Mouse (Mus musculus) G1E (cell line): Measurements from ENCODE around the gene Plcb4. TPM values are rescaled to one million over a fixed set of nuclear protein-coding genes. Genes with fewer than 3 reads are reported as not detected.

ENCODE experiments used
- ATAC-seq: 2 replicates; pipeline ENCODE4 v1.8.0; 2016; ENCODE audit warnings: mild to moderate bottlenecking; ENCODE audit not compliant: insufficient number of reproducible peaks, poor library complexity, low FRiP score, severe bottlenecking; ENCODE audit errors: extremely low read depth
- DNase-seq: peaks from one replicate; pipeline ENCODE4 v3.0.0; 2012; ENCODE audit warnings: low spot score
- H3K27me3 ChIP-seq: 2 replicates; pipeline ENCODE4 v1.6.1; 2012; ENCODE audit warnings: mild to moderate bottlenecking, low read length, inconsistent platforms; ENCODE audit not compliant: insufficient read depth
- H3K36me3 ChIP-seq: replicated peaks from 2 replicates; pipeline ENCODE3; 2012; ENCODE audit warnings: mild to moderate bottlenecking, inconsistent platforms
- H3K4me1 ChIP-seq: 2 replicates; pipeline ENCODE4 v1.6.1; 2012; ENCODE audit warnings: low read depth, low read length, inconsistent platforms, mixed read lengths; ENCODE audit not compliant: insufficient read depth
- H3K4me3 ChIP-seq: 2 replicates; pipeline ENCODE4 v1.5.1; 2012; ENCODE audit warnings: low read depth, mild to moderate bottlenecking, inconsistent platforms, low read length, moderate library complexity, mixed read lengths
- H3K9me3 ChIP-seq: replicated peaks from 2 replicates; pipeline ENCODE4 v1.6.1; 2012; ENCODE audit warnings: inconsistent platforms
- CTCF ChIP-seq: IDR thresholded peaks from 2 replicates; pipeline ENCODE4 v1.5.1; 2012; ENCODE audit warnings: low read depth, low read length, inconsistent platforms, mixed read lengths
- GATA1 ChIP-seq: IDR thresholded peaks from 2 replicates; pipeline ENCODE4 v1.6.1; 2012; ENCODE audit warnings: borderline replicate concordance, low read length, inconsistent platforms, mixed read lengths
- GATA2 ChIP-seq: IDR thresholded peaks from 2 replicates; pipeline ENCODE4 v1.6.1; 2012; ENCODE audit warnings: low read depth, low read length, inconsistent platforms, borderline replicate concordance
- POLR2AphosphoS5 ChIP-seq: IDR thresholded peaks from 2 replicates; pipeline ENCODE4 v1.6.1; 2012; ENCODE audit warnings: low read depth, low read length, inconsistent platforms; ENCODE audit not compliant: insufficient replicate concordance
- TAL1 ChIP-seq: conservative IDR thresholded peaks from 2 replicates; pipeline ENCODE4 v1.6.1; 2012; ENCODE audit warnings: low read depth, low read length, inconsistent platforms, mixed read lengths
- polyA plus RNA-seq: library from polyadenylated mRNA; stranded (reverse); fragments of >175 nt; gene quantifications from 2 replicates; pipeline ENCODE4 v1.2.3, GENCODE M21; 2012
- total RNA-seq, 2 experiments: library from RNA; stranded (forward) in 1 of 2; stranded (reverse) in 1 of 2; fragments of 200-1000 nt in 1 of 2; fragments of >200 nt in 1 of 2; fragmentation: Nextera tagmentation in 1 of 2; gene quantifications; 2 replicates each; pipeline ENCODE4 v1.2.3; 2014 to 2017

Gene Plcb4
- total and polyA plus RNA-seq, 3 experiments = 0.27 TPM; not detected in 2

DNA sequence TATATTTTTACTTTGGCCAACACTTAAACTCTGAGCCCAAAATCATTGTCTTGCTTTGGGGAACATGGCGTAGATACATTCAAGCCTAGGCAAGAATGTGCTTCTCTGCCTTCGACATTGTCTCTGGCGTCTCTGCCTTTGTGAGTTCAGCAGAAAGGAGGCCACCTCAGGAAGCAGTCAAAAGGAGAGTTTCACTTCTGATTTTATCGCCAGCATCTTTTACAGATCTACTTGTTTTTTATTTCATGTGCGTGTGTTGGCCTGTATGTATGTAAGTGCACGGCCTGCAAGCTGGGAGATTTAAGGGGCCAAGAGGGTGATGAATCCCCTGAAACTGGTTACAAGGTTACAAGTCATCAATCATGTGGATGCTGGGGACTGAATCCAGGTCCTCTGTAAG lies 6.8 kb upstream of the Plcb4 start:
- Histone ChIP-seq H3K9me3 (peaks cover 30% of the 10 kb centered on the region), H3K4me1 (no peaks in the 10 kb centered on the region), H3K36me3 (no peaks in the 10 kb centered on the region), H3K27me3 (no peaks in the 10 kb centered on the region), H3K4me3 (no peak overlapping the region)
- no peak for TF ChIP-seq CTCF
- TF ChIP-seq GATA2 = no peak
- TF ChIP-seq TAL1 = no peak
- no peak for TF ChIP-seq GATA1
- TF ChIP-seq POLR2AphosphoS5 = no peak
- DNase-seq = no peak
- ATAC-seq = no peak

DNA sequence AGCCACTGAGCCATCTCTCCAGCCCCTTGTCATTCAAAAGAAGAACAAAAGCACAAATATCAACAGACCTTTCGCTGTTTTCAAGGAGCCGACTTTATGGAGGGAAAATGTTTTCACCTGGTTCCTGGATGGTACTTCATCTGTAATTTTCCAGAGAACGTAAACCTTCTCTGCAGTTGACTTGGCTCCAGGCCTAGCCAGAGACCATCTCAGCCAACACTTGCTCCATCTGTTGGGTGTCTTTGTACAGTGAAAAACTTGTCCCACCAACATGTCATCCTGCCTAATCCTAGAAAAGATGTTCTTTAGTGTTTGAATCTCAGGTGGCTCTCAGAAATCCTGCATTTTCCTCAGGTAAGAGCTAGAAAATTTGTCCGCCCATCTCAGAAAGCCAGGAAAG lies 6.4 kb upstream of the Plcb4 start:
- DNase-seq (no peak), ATAC-seq (no peak)
- no peaks in the 10 kb centered on the region for H3K36me3 ChIP-seq
- TF ChIP-seq POLR2AphosphoS5 = no peak
- no peak for TF ChIP-seq GATA1
- no peak for TF ChIP-seq GATA2
- TF ChIP-seq CTCF = no peak
- TF ChIP-seq TAL1 = no peak
- no peak overlapping the region for H3K4me3 ChIP-seq
- peaks cover 33% of the 10 kb centered on the region for H3K9me3 ChIP-seq
- no peaks in the 10 kb centered on the region for H3K27me3 ChIP-seq
- no peaks in the 10 kb centered on the region for H3K4me1 ChIP-seq

DNA sequence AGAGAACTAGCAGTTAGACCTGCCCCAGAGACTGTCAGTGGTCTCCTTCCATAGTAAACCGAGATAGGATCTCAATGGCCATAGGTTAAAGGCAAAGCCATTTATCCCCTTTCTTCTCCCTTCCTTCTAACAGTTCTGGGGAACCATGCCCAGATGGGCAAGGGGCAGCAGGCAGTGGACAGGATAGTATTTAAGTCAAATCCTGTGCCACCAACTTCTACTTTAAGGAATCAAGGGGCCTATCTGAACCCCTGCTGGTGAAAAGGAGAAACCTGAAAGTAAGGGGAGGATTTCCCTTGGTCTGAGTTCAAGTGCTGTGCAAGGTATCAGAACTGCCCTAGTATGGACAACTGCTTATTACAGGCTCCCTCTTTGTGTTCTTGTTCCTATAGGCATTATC lies 2.9 kb upstream of the Plcb4 start:
- Histone ChIP-seq H3K9me3 (peaks cover 48% of the 10 kb centered on the region), H3K36me3 (no peaks in the 10 kb centered on the region), H3K4me3 (no peak overlapping the region), H3K4me1 (no peaks in the 10 kb centered on the region), H3K27me3 (no peaks in the 10 kb centered on the region)
- DNase-seq (no peak), ATAC-seq (no peak)
- no peak for TF ChIP-seq GATA2
- no peak for TF ChIP-seq TAL1
- TF ChIP-seq POLR2AphosphoS5 = no peak
- no peak for TF ChIP-seq GATA1
- no peak for TF ChIP-seq CTCF

DNA sequence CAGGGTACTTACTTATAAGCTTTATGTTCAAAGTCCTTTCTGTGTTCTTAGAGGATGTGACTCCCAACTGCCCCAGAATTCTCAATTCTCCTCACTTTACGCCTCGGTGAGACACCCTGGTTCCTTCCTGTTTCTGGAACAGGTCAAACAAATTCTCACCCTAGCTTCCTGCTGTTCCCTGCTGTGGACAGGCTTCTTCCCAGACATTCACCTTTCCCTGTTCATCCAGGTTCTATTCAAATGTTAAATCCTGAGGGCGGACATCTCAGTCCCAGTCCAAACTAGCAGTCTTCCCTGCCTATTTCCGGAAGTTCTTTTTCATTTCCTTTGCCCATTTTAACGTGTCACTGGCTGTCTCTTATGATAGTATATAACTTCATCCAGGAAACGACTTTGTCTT lies 2.2 kb upstream of the Plcb4 start:
- DNase-seq (no peak), ATAC-seq (no peak)
- Histone ChIP-seq H3K36me3 (no peaks in the 10 kb centered on the region), H3K27me3 (no peaks in the 10 kb centered on the region), H3K4me1 (no peaks in the 10 kb centered on the region), H3K9me3 (peaks cover 48% of the 10 kb centered on the region), H3K4me3 (no peak overlapping the region)
- TF ChIP-seq GATA1 (no peak), CTCF (no peak), POLR2AphosphoS5 (no peak), TAL1 (no peak), GATA2 (no peak)

DNA sequence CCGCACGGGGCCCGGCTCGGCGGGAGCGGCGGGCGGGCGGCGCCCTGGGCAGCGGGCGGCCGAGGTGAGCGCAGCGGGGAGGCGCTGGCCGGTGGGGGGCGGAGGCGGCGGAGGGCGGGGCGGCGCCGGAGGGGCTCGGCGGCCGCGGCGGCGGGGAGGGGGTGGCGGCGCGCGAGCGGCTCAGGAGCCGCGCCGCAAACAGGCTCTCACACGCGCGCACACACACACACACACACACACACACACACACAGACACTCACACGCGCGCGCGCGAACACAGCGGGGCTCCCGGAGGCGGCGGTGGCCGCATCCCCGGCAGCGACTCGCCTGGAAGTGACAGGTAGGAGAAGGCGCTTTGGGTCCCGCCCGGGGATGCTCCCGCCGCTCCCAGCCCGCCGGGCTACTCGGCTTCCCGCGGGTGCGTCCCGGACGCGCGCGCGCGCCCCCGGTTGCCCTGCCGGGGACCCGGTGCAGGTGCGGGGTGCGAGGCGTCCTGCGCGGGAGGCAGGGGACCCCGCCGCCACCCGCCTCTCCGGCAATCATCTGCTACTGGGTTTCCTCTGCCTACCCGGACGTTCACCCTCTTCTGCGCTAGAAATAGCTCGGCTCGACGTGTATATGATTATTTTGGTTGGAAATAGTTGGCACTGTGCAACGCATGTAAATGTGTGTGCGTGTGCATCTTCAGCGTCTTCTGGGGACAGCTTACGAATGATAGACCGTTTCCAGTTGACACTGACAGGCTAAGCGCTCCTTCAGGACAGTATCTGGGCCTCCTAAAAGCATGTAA lies 775 bp downstream of the Plcb4 start:
- H3K4me3 ChIP-seq = no peak overlapping the region
- ATAC-seq (no peak), DNase-seq (no peak)

DNA sequence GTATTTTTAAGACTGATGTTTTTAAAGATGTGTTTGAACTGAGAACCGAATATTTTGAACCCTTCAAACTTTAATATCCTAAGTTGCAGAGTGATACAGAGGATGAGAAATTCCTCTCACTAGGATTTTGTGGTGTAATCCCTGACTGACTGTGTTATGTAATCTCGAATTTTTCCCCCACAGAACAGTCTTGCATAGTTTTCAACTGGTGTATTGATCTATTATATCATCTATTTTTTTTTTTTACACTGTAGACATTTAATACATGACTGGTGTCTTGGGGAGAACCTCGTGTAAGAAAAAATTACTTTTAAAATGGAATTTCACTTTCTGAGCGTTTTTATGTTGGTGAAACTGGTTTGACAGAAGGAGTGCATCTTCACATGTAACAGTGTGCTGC lies 2.0 kb downstream of the Plcb4 start:
- Histone ChIP-seq H3K9me3 (peaks cover 45% of the 10 kb centered on the region), H3K4me3 (no peak overlapping the region), H3K27me3 (no peaks in the 10 kb centered on the region), H3K36me3 (no peaks in the 10 kb centered on the region), H3K4me1 (no peaks in the 10 kb centered on the region)
- ATAC-seq (no peak), DNase-seq (no peak)
- no peak for TF ChIP-seq GATA1
- TF ChIP-seq TAL1 = no peak
- no peak for TF ChIP-seq POLR2AphosphoS5

More for the DNA sequence above, 775 bp downstream of the Plcb4 start:
- Histone ChIP-seq H3K27me3 (no peaks in the 10 kb centered on the region), H3K36me3 (no peaks in the 10 kb centered on the region), H3K9me3 (peaks cover 45% of the 10 kb centered on the region), H3K4me1 (no peaks in the 10 kb centered on the region)
- TF ChIP-seq CTCF (no peak), POLR2AphosphoS5 (no peak), TAL1 (no peak)
